Comparison of ENCODE assay signal across 25 mouse cellular contexts in the genomic region with DNA sequence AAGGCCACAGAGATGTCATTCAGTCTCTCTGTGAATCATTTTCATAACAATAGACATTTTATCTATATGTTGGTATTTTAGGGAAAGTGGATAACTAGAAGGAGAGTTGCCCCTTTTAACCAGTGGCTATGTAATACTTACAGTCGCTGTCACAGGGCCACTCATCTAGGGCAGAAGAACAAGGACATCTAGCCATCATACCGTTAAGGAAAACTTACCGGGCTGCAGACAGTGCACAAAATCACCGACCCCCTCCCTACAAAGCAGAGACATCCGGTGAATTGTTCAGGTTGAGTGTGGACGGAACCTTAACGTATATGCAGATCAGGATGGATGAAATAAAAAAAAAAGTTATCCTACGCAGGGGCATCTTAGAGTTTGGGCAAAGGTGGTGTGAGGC.
"Had no signal": no experiment of that assay in that cellular context is flagged by ENCODE, and none has a peak within 500 bp of the region (broad histone marks: within the 10 kb centered on the region; RNA-seq: fewer than 3 reads in every experiment).

No protein-coding gene starts in this region.

- H3K4me2 ChIP-seq: heart, embryonic 13.5 days; heart, embryonic 15.5 days; hindbrain, embryonic 12.5 days; hindbrain, embryonic 14.5 days; intestine, embryonic 15.5 days; limb, embryonic 12.5 days; liver, embryonic 12.5 days had no signal

- H3K9ac ChIP-seq: heart, embryonic 13.5 days; heart, embryonic 15.5 days; hindbrain, embryonic 12.5 days; hindbrain, embryonic 14.5 days; intestine, embryonic 15.5 days; limb, embryonic 12.5 days; liver, embryonic 12.5 days; liver, embryonic 14.5 days had no signal

- ATAC-seq: hindbrain, embryonic 16.5 days; inflammation-experienced regulatory T-cells, adult 6 months; intestine, embryonic 15.5 days; intestine, postnatal 0 days; liver, embryonic 12.5 days had no signal

- H3K36me3 ChIP-seq: heart, embryonic 15.5 days; hindbrain, embryonic 12.5 days; intestine, embryonic 15.5 days; limb, embryonic 10.5 days; liver, embryonic 12.5 days had no signal

- H3K27me3 ChIP-seq: heart, embryonic 13.5 days; heart, embryonic 15.5 days; hindbrain, embryonic 12.5 days; intestine, embryonic 15.5 days; limb, embryonic 12.5 days; liver, embryonic 12.5 days had no signal

- DNase-seq: gastrocnemius, postnatal 14 days; gastrocnemius, postnatal 36 days; heart, postnatal 14 days; heart, postnatal 36 days; kidney, adult 18-20 months; kidney, adult 8-10 months; kidney, postnatal 10 days; kidney, postnatal 25 days; kidney, postnatal 4 days had no signal

- H3K27ac ChIP-seq: heart, embryonic 10.5 days; heart, embryonic 13.5 days; heart, embryonic 15.5 days; hindbrain, embryonic 10.5 days; hindbrain, embryonic 12.5 days; hindbrain, embryonic 14.5 days; intestine, embryonic 15.5 days; layer of hippocampus, adult 2 months; left cerebral cortex, adult 2 months; limb, embryonic 10.5 days; limb, embryonic 12.5 days; liver, embryonic 12.5 days; liver, embryonic 14.5 days had no signal

- H3K9me3 ChIP-seq: heart, embryonic 10.5 days; heart, embryonic 13.5 days; heart, embryonic 15.5 days; hindbrain, embryonic 10.5 days; hindbrain, embryonic 12.5 days; intestine, embryonic 15.5 days; limb, embryonic 10.5 days; limb, embryonic 12.5 days; liver, embryonic 12.5 days had no signal

- H3K4me3 ChIP-seq: heart, embryonic 10.5 days; heart, embryonic 13.5 days; heart, embryonic 15.5 days; hindbrain, embryonic 10.5 days; hindbrain, embryonic 12.5 days; intestine, embryonic 15.5 days; layer of hippocampus, adult 2 months; left cerebral cortex, adult 2 months; limb, embryonic 10.5 days; limb, embryonic 12.5 days; liver, embryonic 12.5 days had no signal
